Mouse (Mus musculus) ZHBTc4 (cell line): Measurements from ENCODE around the gene Mt2.

Experiments
- DNase-seq: peaks from one replicate; pipeline ENCODE4 v3.0.0-alpha.2; 2011; ENCODE audit warnings: low read depth, low spot score

The Mt2 gene

DNA sequence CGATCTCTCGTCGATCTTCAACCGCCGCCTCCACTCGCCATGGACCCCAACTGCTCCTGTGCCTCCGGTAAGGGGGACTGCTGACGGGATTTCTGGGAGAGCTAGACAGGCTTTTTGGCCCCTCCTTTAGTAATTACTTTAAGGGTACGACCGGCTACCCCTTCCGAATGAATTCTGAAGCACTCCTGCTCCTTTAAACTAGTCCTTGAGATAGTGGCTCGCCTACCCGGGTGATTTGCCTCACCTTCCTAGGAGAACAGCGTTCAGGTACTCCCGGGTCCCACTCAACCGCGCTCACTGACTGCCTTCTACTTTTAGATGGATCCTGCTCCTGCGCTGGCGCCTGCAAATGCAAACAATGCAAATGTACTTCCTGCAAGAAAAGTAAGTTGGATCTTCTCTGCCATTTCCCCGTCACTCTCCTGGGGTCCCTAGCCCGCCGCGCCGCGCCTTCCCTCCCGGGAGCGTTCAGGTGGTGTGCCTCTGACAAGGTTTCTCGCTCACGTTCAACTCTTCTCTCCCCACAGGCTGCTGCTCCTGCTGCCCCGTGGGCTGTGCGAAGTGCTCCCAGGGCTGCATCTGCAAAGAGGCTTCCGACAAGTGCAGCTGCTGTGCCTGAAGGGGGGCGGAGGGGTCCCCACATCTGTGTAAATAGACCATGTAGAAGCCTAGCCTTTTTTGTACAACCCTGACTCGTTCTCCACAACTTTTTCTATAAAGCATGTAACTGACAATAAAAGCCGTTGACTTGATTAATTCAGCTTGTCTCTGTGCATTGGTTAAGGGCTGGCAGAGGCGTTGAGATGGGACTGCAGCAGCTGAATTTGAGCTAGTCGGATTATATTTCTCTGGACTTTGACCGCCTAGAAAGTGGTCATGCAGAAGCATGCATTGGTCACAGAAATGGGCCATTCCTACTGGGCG is 607 bp downstream of the Mt2 start:
- DNase-seq: peak; percentile 53

DNA sequence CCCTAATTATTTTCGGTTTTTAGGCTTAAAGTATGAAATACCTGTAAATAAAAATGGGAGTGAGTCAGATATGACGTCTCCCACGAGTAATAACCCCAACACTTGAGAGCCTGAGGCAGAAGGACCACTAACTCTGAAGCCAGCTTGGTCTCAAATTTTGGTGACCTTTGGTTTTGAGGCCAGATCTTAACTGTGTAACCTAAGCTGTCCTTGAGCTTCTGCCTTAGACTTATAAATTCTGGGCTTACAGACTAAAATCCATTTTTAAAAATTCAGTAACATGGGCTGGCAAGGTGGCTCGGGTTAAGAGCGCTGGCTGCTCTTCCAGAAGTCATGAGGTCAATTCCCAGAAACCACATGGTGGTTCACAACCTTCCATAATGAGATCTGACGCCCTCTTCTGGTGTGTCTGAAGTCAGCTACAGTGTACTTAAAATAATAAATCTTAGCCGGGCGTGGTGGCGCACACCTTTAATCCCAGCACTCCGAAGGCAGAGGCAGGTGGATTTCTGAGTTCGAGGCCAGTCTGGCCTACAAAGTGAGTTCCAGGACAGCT is 1.5 kb downstream of the Mt2 start:
- DNase-seq: peak; percentile 44

DNA sequence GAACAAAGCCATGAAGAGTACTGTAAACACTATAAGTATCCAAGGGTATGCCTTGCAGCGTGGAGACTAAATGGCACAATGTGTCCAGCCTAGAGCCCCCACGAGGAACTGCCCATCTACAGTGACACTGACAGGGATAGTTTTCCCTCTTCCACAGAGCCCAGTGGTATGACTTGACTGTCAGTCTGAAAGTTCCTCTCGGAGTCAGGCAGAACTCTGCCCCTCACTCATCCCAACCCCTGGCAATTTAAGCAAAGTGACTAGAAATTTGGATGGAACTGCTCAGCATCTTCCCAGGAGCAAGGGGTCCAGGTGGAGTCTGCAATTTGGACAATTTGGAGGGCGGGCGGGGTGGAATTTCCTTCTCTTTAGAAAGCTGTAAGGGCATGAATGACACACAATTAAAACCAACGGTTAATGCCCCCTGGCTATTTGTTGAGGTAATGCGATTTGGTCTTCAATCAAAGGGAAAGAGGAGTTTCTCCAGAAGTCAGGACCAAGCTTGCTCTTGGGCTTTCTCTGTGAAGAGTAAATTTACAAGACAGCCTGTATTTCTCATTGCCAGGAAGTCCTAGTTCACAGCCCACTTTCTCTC is 2.3 kb downstream of the Mt2 start:
- DNase-seq: peak; percentile 94

DNA sequence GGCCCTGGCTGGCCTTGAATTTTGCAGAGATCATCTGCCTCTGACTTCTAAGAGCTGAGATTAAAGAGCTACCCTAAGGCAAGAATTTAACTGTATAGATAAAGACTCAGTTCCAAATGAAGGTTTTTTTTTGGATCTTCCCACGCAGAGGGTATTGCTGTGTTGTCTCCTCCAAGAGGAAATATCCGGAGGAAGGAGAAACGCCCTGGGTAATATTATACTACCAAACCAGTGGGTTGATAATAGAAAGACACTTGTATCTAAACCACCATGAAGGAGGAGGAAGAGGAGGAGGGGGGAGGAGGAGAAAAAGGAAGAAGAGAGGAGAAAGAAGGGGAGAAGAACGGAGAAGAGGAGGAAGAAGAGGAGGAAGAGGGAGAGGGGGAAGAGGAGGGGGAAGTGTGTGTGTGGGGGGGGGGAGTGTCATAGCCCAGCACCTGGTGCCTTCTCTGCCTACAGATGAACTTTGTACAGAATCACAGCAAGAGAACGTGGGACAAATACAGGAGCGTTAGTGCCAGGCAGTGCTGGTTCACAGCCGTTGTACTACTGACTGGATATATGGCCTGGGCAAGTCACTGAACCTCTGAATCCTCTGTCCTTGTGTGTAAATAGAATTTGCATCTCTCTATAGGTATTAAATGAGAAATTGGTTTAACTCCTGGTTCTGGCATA is 5.4 kb downstream of the Mt2 start:
- no peak for DNase-seq

DNA sequence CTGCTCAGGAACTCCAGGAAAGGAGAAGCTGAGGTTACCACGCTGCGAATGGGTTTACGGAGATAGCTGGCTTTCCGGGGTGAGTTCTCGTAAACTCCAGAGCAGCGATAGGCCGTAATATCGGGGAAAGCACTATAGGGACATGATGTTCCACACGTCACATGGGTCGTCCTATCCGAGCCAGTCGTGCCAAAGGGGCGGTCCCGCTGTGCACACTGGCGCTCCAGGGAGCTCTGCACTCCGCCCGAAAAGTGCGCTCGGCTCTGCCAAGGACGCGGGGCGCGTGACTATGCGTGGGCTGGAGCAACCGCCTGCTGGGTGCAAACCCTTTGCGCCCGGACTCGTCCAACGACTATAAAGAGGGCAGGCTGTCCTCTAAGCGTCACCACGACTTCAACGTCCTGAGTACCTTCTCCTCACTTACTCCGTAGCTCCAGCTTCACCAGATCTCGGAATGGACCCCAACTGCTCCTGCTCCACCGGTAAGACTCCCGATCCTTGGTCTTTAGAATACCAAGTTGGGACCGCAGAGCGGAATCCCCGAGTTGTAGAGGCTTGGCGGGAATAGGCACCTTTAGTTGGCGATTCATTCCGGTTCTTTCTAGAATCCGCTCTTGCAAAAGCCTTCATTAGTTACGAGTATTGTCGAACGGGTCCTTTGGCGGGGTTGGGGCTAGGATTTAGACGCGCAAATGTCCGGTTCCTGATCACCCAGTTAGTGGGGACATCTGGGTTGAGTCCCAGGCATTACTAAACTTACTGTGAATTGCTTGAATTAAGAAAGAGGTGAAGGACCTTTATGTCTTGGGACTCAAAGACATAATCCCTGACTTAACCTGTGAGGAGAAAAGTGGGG is 6.6 kb downstream of the Mt2 start, which contains the start of gene Mt1:
TSS of gene Mt1 (plus strand) at position 226 of the 856 bp plus-strand sequence.
- peak; percentile 99 for DNase-seq

DNA sequence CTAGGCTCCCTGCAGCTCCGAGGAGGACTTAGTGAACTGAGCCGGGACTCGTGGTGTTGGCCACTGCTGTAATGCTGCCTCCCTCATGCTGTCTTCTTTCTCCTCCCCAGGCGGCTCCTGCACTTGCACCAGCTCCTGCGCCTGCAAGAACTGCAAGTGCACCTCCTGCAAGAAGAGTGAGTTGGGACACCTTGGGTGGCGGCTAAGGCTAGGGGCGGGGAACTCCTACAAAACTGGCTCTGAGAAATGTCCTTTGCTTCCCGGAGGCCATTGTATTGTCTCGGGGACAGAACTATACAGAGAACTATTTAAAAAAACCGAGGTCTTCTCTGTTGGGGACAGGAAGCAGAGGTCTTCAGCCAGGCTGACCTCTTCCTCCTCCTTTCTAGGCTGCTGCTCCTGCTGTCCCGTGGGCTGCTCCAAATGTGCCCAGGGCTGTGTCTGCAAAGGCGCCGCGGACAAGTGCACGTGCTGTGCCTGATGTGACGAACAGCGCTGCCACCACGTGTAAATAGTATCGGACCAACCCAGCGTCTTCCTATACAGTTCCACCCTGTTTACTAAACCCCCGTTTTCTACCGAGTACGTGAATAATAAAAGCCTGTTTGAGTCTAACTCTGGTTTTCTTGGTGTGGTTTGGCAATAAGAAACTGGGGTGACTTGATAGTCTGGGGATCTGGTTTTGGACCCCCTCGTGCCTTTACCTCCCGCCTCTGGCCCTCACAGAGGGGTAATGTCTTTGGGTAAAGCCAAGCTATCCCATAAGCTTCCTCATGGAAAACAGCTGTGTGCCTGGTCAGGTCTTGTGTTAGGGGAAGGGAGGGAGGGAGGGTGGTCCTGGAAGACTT is 7.5 kb downstream of the Mt2 start:
- peak; percentile 40 for DNase-seq

DNA sequence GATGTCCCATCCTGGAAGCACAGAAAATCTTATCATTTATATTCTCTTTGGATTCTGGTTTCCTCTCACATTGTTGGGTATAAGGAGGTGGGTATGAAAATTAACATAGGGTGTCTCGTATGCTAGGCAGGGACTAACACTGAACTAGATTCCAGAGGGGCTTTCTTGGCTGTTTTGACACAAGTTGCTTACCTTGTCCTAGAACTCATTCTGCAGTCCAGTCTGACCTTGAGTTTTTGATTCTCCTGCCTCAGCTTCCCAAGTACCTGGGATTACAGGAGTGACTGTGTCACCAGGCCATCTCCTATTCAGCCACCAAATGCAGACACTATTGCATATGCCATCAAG is 8.1 kb downstream of the Mt2 start:
- no peak for DNase-seq

DNA sequence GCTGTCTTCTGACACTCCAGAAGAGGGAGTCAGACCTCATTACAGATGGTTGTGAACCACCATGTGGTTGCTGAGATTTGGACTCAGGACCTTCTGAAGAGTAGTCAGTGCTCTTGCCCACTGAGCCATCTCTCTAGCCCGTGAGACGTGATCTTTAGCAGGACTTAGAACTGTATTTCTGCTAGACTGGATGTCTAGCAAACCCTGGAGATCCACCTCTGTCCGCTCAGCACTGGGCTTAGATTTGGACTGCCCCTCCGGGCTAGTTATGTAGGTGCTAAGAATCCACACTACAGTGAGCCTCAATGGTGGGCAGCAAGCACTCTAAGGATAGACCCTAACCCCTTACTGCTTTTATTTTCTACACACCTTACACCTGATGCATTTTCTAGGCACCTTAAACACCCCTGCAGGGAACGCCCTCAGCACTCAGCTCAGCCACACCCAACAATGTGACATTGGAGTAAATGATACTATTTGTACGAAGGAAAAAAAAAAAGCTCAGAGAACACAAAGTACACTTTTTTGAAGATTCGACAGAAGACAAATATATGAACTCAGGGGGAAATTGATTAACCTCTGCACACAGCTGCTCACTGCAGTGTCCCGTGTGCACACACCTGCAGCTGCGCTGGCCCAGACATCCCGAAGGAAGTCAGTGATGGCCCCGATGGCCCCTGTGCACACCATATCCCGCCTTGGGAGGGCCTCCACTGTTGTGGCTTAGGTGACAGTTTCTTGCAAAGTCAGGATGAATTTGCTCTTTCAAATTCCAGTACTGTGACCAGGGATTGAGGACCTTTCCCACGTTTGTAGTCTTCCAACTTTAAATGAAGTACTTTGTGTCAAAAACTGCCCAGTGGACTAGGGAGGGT is 9.8 kb downstream of the Mt2 start:
- DNase-seq: peak; percentile 27

DNA sequence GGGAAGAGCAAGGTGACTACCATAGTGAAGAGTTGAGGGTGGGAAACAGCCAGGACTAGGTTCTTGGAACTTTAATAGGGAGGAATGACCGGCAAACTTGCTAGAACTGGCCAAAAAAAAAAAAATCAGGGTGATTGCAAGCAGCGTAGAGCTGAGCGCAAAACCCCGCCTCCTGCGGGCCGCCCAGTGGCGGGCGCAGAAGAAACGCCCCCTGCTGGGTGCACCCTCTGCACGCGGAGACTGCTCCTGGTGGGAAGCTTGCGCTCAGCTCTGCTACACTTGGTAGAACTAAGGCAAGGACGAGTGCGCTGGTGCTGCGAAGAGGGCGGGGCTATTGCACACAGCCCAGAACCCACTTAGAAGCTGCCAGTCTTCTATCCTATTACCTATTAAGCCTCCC is 10.7 kb downstream of the Mt2 start:
- DNase-seq: peak; percentile 97

DNA sequence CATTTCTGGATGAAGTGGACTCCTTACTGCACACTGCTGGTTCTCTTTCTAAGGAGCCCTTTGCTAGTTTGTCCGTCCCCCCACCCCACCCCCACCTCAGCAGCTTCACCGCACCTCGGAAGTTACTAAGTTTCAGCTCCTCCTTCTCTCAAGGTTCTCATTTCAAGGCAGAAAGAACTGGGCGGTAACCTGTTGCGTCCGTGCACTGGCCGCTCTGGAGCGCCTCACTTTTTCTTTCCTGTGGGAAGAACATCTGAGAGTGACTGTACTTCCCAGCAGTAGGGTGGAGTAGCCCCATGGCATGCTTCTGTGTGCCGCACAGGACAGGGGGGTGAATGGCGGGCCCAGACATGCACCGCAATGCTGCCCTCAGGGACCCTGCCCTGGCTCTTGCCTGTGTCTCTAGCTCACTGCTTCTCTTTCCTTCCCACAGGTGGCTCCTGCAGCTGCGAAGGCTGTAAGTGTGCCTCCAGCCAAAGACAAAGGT is 11.9 kb downstream of the Mt2 start:
- peak; percentile 69 for DNase-seq

DNA sequence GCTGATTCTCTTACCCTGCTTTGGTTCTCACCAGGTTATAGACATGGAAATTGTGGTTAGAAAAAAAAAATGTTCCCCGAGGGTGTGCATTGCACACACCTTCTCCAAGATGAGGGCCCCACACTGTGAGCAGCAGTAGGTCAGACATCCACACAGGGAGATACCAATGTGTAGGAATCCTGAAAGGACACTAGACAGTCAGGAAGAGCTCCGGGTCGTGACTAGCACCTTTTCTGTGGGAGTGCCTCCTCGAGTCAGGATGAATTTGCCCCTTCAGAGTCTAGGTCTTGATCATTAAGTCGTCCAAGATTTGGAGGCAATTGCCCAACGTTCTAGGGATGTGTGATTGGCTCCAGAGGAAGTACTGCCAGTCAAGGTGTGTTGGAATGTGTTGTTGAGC is 13.3 kb downstream of the Mt2 start:
- peak; percentile 53 for DNase-seq

DNA sequence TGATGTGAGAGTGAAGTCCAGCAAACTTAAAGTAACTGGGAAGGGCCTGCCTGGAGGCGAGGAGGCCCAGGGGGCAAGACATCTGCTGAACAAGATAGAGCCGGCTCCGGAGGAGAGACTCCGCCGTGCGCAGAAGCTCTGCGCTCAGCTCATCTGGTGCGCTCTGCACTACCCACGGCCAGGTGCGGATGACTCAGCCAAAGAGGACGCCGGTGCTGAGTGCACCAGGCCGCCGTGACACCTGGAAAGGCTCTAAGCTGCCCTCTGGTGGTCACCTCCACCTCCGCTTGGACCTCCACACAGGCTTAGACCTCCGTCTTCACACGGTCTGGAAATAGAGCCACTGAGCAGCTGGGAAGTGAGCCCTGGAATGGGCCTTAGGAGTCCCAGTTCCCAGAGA is 14.1 kb downstream of the Mt2 start:
- peak; percentile 96 for DNase-seq

DNA sequence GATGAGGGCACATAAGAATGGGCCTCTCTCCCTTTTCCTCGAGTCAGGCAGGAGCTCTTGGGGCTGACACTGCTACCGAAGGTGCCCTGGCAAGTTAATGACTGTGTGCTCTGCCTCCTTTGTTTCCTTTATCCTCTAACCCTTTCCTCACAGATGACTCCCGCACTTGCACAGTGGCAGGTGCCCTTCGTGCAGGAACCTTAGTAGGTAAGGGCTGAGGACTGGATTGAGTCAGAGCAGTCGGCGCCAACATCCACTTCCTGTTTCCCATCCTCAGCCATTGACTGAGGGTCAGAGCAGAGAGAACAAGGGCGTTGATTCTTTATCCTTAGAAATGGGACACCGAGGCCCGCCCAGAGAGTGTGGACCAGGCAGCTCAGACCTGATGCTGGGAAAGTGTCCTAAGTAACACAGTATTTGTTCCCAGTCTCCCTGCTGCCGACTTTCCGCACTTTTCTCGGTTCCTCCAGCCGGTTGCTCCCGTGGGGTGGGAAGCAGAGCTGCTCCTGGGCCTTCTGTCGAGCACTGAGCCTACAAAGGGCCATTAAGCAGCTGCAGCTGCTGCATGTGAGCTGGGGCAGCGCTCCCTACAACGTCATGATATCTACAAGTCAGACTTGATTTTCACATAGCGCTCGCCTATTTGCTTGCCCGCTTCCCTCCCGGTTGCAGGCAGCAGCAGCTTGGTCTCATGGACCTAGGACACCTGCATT is 15.0 kb downstream of the Mt2 start:
- DNase-seq: peak; percentile 64

DNA sequence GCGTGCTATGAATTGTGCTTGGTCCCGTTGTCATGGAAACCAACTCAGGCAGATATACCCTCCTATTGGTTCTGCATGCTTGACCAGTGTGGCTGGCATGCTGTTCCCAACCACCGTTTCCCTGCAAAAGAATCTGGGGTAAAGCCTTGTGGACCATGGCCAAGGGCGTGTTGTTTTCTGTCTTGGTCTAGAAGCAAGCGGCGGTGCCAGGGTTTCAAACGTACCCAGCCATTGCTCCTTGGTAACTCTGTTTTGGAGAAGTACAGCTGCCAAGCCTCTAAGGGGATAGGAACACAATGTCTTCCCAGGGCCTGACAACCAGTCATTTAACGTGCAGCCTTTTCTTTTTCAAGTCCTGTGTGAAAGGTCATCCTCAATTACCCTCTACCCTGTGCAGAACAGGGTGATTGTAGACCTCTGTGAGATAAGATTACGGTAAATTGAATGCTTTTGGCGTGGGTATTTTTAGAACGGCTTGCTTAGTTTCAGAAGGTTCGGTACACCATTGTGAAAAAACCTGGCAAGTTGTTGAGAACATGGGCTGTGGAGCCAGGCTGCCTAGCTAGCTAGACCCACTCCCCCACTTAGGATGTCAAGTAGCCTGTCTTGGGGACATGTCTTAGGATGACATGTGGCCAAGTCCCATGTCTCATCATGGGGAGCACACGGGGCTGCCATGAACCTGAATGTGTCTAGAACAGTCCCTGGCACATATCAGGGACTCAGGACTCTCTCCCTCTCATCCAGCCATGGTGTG is 17.0 kb downstream of the Mt2 start:
- no peak for DNase-seq

DNA sequence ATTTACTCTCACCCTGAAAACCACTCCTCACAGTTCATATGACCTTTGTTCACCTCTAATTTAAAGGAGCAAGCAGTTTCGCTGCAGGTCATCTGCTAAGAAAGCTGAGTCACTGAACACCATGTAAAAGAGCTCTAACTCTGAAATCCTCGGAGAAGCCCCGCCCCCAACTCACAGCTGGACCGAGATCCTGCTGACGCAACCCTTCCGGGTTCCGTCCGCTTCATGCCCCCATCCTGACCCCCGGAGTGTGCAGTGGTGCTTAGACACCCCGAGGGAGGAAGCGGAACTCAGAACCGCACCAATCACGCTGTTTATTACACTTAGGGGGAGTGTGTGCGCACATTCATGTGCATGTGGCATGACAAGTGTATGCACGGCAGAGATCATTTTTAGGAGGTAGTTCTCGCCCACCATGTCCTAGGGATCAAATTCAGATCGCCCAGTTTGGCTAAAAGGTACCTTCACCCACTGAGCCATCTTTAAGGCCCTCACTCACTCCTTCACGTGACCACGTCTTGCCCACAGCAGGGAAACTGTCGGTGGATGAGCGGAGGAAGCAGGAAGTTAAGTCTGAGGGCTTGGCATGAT is 18.7 kb downstream of the Mt2 start:
- DNase-seq: peak; percentile 91

DNA sequence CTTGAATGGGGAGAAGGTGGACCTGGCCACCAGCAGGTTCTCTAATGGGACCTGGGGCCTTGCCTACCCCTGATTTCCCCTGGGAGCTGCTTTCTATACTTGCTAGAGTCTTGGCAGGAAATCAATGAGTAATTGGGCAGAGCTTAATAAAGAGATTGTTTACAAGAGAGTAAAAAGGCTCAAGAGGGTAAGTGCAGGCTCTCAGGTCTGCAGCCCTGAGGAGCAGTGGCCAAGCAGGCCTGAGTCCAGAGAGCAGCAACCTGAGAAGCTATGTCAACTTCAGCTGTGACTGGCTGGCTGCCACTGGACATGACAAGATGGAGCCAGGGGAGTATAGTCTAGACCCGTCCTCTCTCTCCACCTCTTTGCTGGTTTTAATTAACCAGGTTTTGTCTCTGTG is 20.5 kb downstream of the Mt2 start:
- DNase-seq: no peak

DNA sequence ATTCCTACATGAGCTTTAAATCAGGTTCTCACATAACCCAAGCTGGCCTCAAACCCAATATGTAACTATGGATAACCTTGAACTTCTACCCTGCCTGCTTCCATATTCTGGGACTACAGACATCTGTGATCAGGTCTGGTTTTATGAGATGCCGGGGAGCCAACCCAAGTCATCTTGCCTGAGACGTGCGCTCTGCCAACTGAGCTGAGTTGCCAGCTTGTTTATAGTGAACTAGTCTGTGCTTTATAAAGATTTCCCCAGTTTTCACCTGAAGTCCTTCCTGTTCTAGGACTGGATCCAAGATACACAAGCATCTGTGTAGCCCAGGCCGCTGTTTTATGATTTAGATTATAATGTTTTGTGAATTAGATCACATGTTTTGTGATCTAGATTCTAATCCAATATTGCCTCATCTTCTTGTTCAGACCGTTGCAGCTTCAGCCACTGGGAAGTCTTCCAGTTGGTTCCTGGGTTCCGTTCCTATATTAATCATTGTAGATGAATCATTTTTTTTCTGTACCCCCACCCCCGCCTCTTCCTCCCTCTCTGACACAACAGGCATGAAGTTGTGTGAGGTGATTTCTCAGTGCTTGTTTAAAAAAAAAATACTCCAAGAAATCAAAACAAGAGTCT is 22.2 kb downstream of the Mt2 start:
- DNase-seq: no peak
